Mouse (Mus musculus): Measurements from ENCODE around the gene Zfyve28. TPM values are rescaled to one million over a fixed set of nuclear protein-coding genes. Genes with fewer than 3 reads are reported as not detected.
A peak's percentile ranks its signal among the peaks of the same experiment; 100 is the strongest.

The Zfyve28 gene
- polyA plus RNA-seq, 1 experiment, result 42.2 TPM

DNA sequence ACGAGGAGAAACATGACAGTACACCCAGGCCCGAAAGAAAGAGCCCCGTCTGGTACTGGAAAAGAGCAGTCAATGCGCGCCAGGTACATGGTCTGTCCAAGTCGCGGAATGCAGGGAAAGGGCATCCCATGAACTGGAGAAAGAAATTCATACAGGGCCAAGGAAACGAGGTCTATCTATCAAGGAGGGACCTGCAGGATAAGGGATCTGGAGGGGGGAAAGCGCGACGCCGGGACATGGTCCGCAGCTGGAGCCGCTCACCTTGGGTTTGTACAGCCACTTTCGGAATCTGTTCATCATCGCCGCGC lies 457 bp downstream of the Zfyve28 start:
- Histone ChIP-seq H3K4me1 (ENCODE audit: control insufficient read depth, insufficient read depth, low read length) (peaks cover 2% of the 10 kb centered on the region; the same call in 1 of the 2 replicates), H3K4me3 (ENCODE audit: insufficient read depth, low read length) (peak overlapping the region; percentile 95), H3K27ac (ENCODE audit: insufficient read depth, low read length) (peak overlapping the region; percentile 58)
- TF ChIP-seq CTCF (IDR thresholded peaks at IDR 0.05; ENCODE audit: extremely low read depth, insufficient read depth, low read length) (no peak), POLR2A (IDR thresholded peaks at IDR 0.05; ENCODE audit: extremely low read depth, insufficient read depth, low read length) (no peak)

DNA sequence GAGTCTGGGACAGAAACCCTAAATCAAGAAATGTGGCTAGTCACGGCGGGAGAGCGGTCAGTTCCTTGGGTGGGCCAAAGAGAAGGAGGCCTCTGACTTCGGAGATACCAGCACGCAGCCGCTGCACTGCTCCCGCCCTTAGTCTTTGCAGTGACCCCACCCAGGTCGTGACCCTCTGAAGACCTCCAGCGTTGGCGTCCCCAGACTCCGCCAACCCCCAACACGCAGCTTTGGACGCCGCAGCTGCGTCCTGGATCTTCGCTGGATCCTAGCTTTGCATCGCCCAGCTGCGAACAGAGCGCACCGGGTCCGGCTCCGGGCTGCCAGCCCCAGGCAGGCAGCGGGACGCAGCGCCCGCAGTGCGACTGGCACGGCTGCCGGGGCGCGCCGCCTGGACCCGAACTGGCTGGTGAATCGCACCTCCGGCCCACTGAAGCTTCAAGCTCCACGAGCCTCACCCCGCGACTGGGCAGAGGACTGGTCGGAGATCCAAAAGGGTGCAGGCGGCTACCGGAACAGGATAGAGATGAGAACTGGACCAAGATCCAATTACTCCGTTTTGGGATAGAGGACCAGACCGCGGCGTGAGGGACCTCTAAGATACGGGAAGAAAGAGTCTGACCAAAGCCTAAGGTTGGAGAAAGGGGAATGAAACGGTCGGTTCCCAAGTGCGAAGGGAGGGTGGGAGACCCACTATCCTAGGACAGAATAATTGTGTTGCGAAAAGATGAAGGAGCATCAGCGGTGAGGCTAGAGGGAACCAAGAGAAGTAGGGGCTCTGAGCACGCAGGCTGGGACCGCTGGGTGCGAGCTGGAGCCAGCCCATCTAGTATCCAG lies 1.0 kb downstream of the Zfyve28 start:
- TF ChIP-seq CTCF (IDR thresholded peaks at IDR 0.05; ENCODE audit: extremely low read depth, insufficient read depth, low read length) (no peak), POLR2A (IDR thresholded peaks at IDR 0.05; ENCODE audit: extremely low read depth, insufficient read depth, low read length) (no peak)
- Histone ChIP-seq H3K27ac (ENCODE audit: insufficient read depth, low read length) (peak overlapping the region; percentile 58; the same call in 1 of the 2 replicates), H3K4me3 (ENCODE audit: insufficient read depth, low read length) (peak overlapping the region; percentile 95), H3K4me1 (ENCODE audit: control insufficient read depth, insufficient read depth, low read length) (peaks cover 2% of the 10 kb centered on the region; the same call in 1 of the 2 replicates)

DNA sequence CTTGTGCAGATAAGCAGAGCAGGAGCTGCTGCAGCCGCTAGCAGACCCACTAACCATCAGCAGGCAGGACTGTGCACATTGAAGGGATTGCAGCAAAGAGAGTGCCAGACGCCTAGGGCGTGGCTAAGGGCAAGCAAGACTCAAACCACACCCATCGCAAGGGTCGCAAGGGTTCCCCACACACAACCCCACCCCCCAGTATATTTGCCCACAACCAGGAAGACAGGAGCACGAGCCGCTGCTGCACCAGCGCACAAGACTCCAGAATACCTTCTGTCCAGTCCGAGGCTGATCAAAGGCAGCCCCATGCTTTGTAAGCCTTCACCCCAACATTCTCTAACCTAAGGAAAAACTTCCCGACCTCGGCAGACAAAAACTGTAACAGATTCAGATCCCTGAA lies 1.7 kb downstream of the Zfyve28 start:
- peak overlapping the region; percentile 95 for H3K4me3 ChIP-seq (ENCODE audit: insufficient read depth, low read length)
- no peak overlapping the region for H3K27ac ChIP-seq (ENCODE audit: insufficient read depth, low read length)
- no peak for TF ChIP-seq CTCF (IDR thresholded peaks at IDR 0.05; ENCODE audit: extremely low read depth, insufficient read depth, low read length)
- no peak for TF ChIP-seq POLR2A (IDR thresholded peaks at IDR 0.05; ENCODE audit: extremely low read depth, insufficient read depth, low read length)
- H3K4me1 ChIP-seq (ENCODE audit: control insufficient read depth, insufficient read depth, low read length), result peaks cover 3% of the 10 kb centered on the region

DNA sequence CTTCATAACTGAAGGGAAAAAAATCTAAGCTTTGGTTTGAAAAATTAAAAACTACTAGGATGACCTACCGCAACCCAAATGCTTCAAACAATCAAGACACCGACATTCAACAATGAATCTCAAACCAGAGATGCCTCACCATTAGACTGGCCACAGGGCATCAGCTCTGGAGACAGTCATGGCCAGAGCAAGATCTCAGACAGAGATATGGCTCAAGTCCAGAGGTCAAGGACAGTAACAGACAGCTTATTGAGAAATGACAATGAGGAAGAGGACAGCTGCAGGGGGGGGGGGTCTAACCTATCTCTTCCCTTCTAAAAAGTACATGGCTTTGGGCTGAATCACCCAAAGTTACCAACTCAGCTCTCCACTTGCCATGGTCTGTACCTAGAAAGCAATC lies 3.0 kb downstream of the Zfyve28 start:
- Histone ChIP-seq H3K4me3 (ENCODE audit: insufficient read depth, low read length) (peak overlapping the region; percentile 11), H3K4me1 (ENCODE audit: control insufficient read depth, insufficient read depth, low read length) (peaks cover 5% of the 10 kb centered on the region), H3K27ac (ENCODE audit: insufficient read depth, low read length) (no peak overlapping the region)
- no peak for TF ChIP-seq CTCF (IDR thresholded peaks at IDR 0.05; ENCODE audit: extremely low read depth, insufficient read depth, low read length)
- no peak for TF ChIP-seq POLR2A (IDR thresholded peaks at IDR 0.05; ENCODE audit: extremely low read depth, insufficient read depth, low read length)

DNA sequence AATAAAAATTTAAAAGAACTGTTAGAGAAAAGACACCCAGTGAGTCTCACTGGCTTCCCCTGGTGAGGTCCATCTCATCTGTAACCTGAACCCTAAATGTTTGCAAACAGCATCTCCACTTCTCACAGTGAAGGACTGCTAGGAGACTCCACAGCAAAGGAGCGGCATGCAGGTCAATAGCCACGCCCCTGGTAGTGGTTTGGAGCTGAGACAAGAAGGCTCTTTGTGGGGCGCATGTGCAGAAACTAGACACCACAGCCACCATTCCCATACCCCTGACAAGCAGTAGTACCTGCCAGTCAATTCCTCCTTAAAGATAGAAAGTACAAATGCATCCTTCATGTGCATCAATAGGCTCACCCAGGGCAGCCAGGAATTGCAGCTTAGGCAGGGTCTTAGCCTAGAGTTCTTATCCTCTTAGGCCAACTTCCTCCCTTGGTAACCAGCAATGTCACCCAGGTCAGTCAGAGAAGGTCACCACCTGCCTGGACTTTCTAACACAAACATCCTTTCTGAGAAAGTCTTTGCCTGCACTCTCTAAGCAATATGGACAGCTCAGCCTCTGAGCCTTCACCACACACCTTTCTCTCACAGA lies 4.0 kb downstream of the Zfyve28 start:
- TF ChIP-seq POLR2A (IDR thresholded peaks at IDR 0.05; ENCODE audit: extremely low read depth, insufficient read depth, low read length) (no peak), CTCF (IDR thresholded peaks at IDR 0.05; ENCODE audit: extremely low read depth, insufficient read depth, low read length) (no peak)
- no peak overlapping the region for H3K4me3 ChIP-seq (ENCODE audit: insufficient read depth, low read length)
- peaks cover 13% of the 10 kb centered on the region for H3K4me1 ChIP-seq (ENCODE audit: control insufficient read depth, insufficient read depth, low read length)
- H3K27ac ChIP-seq (ENCODE audit: insufficient read depth, low read length), result no peak overlapping the region

DNA sequence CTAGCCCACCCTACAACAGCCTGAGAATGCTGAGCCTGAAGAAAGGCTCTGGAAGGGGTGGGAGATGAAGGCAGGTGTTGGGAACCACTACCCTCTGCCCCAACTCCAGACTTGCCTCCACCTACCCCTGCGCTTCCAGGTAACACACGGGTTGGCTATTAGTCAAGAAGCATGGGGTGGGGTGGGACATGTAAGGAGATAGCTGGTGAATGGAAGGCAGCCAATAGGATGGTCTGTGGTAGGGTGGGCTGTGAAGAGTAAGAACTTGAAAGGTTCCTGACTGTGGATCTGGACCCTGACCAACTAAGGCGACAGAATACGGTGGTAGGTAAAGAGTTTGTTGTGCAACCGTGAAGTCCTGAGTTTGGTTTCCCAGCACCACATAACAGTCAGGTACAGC lies 4.9 kb downstream of the Zfyve28 start:
- H3K27ac ChIP-seq (ENCODE audit: insufficient read depth, low read length), result no peak overlapping the region
- no peak for TF ChIP-seq CTCF (IDR thresholded peaks at IDR 0.05; ENCODE audit: extremely low read depth, insufficient read depth, low read length)
- no peak for TF ChIP-seq POLR2A (IDR thresholded peaks at IDR 0.05; ENCODE audit: extremely low read depth, insufficient read depth, low read length)
- peaks cover 16% of the 10 kb centered on the region for H3K4me1 ChIP-seq (ENCODE audit: control insufficient read depth, insufficient read depth, low read length)
- H3K4me3 ChIP-seq (ENCODE audit: insufficient read depth, low read length), result no peak overlapping the region

DNA sequence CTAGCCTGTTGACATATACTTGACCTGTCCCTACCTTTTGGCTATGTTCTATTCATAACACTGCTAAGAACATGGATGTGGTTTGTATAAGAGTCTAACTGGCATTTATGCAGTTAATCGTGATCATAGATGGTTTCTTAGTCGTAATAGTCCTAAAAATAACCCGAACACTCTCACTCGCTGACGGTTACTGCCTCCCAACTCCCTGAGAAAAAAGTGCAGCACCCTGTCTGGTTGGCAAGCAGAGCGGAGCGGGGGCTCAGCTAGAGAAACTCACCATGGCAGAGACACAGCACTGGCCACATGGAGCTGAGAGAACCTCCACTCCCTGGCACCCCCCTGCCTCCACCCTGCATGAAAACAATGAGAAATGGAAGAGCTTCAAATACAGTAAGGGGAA lies 7.3 kb downstream of the Zfyve28 start:
- H3K27ac ChIP-seq (ENCODE audit: insufficient read depth, low read length), result no peak overlapping the region
- TF ChIP-seq POLR2A (IDR thresholded peaks at IDR 0.05; ENCODE audit: extremely low read depth, insufficient read depth, low read length), result no peak
- no peak for TF ChIP-seq CTCF (IDR thresholded peaks at IDR 0.05; ENCODE audit: extremely low read depth, insufficient read depth, low read length)
- no peak overlapping the region for H3K4me3 ChIP-seq (ENCODE audit: insufficient read depth, low read length)
- peaks cover 25% of the 10 kb centered on the region for H3K4me1 ChIP-seq (ENCODE audit: control insufficient read depth, insufficient read depth, low read length)

DNA sequence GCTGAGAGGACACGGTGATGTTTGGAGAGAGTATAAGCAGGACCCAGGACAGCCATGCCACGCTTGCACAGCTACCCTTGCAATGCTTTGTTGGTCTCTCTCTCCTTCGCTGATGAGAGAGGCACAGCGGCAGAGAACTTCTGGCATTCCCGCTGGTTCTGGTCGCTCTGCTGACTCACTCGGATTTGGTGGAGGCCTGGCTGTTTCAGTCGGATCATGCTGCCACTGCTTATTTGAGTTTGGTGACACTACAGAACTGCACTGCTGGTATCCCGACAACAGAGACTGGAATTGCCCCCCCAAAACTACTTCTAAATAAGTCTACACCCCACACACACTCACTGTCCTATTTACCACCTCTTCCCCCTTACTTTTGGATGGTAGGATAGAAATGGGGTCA lies 9.0 kb downstream of the Zfyve28 start:
- TF ChIP-seq POLR2A (IDR thresholded peaks at IDR 0.05; ENCODE audit: extremely low read depth, insufficient read depth, low read length) (no peak), CTCF (IDR thresholded peaks at IDR 0.05; ENCODE audit: extremely low read depth, insufficient read depth, low read length) (no peak)
- Histone ChIP-seq H3K4me1 (ENCODE audit: control insufficient read depth, insufficient read depth, low read length) (peaks cover 29% of the 10 kb centered on the region), H3K4me3 (ENCODE audit: insufficient read depth, low read length) (no peak overlapping the region), H3K27ac (ENCODE audit: insufficient read depth, low read length) (no peak overlapping the region)

DNA sequence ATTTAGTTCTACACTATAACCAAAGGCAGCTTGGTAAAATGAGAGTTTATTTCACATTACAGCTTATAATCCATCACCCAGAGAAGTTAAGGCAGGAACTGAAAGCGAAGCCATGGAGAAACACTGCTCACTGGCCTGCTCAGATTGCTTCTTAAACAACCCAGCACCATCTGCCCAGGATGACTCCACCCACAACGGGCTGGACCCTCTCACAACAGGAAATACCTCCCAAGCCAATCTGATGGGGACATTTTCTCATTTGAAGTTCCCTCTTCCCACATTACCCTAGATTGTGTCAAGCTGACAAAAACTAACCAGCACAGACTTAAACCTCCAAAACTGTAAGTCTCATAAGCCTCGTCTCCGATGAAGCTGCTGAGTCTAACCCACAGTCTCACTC lies 10.2 kb downstream of the Zfyve28 start:
- H3K4me1 ChIP-seq (ENCODE audit: control insufficient read depth, insufficient read depth, low read length), result peaks cover 39% of the 10 kb centered on the region
- no peak for TF ChIP-seq CTCF (IDR thresholded peaks at IDR 0.05; ENCODE audit: extremely low read depth, insufficient read depth, low read length)
- TF ChIP-seq POLR2A (IDR thresholded peaks at IDR 0.05; ENCODE audit: extremely low read depth, insufficient read depth, low read length), result no peak
- no peak overlapping the region for H3K27ac ChIP-seq (ENCODE audit: insufficient read depth, low read length)
- no peak overlapping the region for H3K4me3 ChIP-seq (ENCODE audit: insufficient read depth, low read length)

DNA sequence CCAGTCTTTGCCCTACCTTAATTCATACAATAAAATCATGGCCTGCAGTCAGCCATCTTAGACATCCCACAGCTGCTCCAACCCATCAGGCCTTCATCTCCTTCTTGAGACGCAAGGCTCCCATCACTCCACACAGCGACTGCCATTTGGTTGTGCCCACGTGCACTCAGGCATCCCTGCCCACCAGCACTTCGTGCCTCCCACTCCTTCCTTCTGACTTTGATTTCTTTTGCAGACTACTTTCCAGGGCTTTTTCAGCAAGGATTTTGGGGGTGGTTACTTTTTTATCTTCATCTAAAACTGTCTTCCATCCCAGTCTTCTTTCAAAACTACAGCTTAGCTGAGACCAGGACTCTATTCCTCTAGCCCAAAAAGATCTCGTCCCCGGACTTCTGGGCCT lies 11.5 kb downstream of the Zfyve28 start:
- Histone ChIP-seq H3K4me3 (ENCODE audit: insufficient read depth, low read length) (no peak overlapping the region), H3K4me1 (ENCODE audit: control insufficient read depth, insufficient read depth, low read length) (peaks cover 42% of the 10 kb centered on the region), H3K27ac (ENCODE audit: insufficient read depth, low read length) (peak overlapping the region; percentile 73)
- TF ChIP-seq CTCF (IDR thresholded peaks at IDR 0.05; ENCODE audit: extremely low read depth, insufficient read depth, low read length), result no peak
- TF ChIP-seq POLR2A (IDR thresholded peaks at IDR 0.05; ENCODE audit: extremely low read depth, insufficient read depth, low read length), result no peak
